Mouse (Mus musculus) cerebellum, adult 2 months (tissue): ENCODE measurements at regions not wholly inside any gene's neighbourhood (a gene's known extent, or its start where the extent isn't known, plus 50 kb on each side); places are given as distances from the start of the nearest gene placed in this dataset.

Experiments used
- DNase-seq, 2 experiments: peaks; one replicate each; pipeline ENCODE4 v3.0.0; 2021
- H3K27ac ChIP-seq: fragments of 200-500 bp; 2 replicates; pipeline ENCODE4 v1.5.1; 2012; ENCODE audit warnings: low read length, control low read depth, inconsistent platforms; ENCODE audit not compliant: insufficient read depth
- H3K27me3 ChIP-seq: fragments of 200-500 bp; 2 replicates; pipeline ENCODE4 v1.6.1; 2012; ENCODE audit warnings: inconsistent platforms, mild to moderate bottlenecking, low read length, moderate library complexity; ENCODE audit not compliant: control insufficient read depth, insufficient read depth
- H3K4me1 ChIP-seq: fragments of 200-500 bp; 2 replicates; pipeline ENCODE4 v1.6.1; 2011; ENCODE audit warnings: low read length; ENCODE audit not compliant: control insufficient read depth, insufficient read depth
- H3K4me3 ChIP-seq: fragments of 200-500 bp; replicated peaks from 2 replicates; pipeline ENCODE3; 2011; ENCODE audit warnings: mild to moderate bottlenecking, low read depth, low read length, control low read depth; ENCODE audit not compliant: insufficient read depth
- CTCF ChIP-seq: fragments of 200-500 bp; IDR thresholded peaks from 2 replicates; pipeline ENCODE4 v1.5.1; 2011; ENCODE audit warnings: low read depth, mild to moderate bottlenecking, control low read depth, low read length, moderate library complexity, borderline replicate concordance; ENCODE audit not compliant: insufficient read depth
- POLR2A ChIP-seq: fragments of 200-500 bp; IDR thresholded peaks from 2 replicates; pipeline ENCODE4 v1.6.1; 2011; ENCODE audit warnings: low read length, control low read depth, borderline replicate concordance; ENCODE audit not compliant: insufficient read depth
- WGBS: fragments of 180-500 bp; shearing (Covaris S2); methylation state at CpG from one replicate; pipeline ENCODE4 v1.1.7; 2018; 5-methylcytosine and 5-hydroxymethylcytosine counted together

DNA sequence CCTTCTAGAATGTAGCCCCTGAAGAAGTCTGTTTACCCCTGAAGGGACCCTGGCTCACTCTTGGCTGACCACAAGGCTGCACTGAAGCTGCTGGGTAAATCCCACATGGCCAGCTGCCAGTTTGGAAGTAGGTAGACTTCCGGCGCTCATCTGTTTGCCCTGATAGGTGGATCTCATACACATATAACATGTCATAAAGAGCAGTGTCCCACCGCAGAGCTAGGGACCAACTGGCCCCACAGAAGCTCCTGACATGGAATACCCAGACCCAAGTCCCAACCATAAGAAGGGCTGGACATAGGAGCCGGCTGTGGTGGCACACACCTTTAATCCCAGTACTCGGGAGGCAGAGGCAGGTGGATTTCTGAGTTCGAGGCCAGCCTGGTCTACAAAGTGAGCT, 115.8 kb upstream of the Tshz3 start:
- H3K4me1 ChIP-seq, result no peaks in the 10 kb centered on the region
- WGBS, result 91% methylated on average over 6 of the region's 6 CpGs
- H3K27ac ChIP-seq, result no peak overlapping the region
- DNase-seq, result no peak
- no peak overlapping the region for H3K4me3 ChIP-seq
- no peak for TF ChIP-seq POLR2A
- no peaks in the 10 kb centered on the region for H3K27me3 ChIP-seq

GRCm38 (mm10) chr7:36585014-36585413, 112.9 kb upstream of the Tshz3 start:
- Histone ChIP-seq H3K27me3 (no peaks in the 10 kb centered on the region), H3K4me3 (no peak overlapping the region), H3K27ac (no peak overlapping the region), H3K4me1 (no peaks in the 10 kb centered on the region)
- DNase-seq, result no peak
- TF ChIP-seq CTCF (no peak), POLR2A (no peak)
- 85% methylated on average over 1 of the region's 1 CpGs for WGBS

- H3K4me3 ChIP-seq, result no peak overlapping the region
- H3K27ac ChIP-seq, result no peak overlapping the region
- no peaks in the 10 kb centered on the region for H3K4me1 ChIP-seq
- 86% methylated on average over 1 of the region's 1 CpGs for WGBS
- no peak for DNase-seq
- no peaks in the 10 kb centered on the region for H3K27me3 ChIP-seq
- TF ChIP-seq POLR2A (no peak), CTCF (no peak)
Measured at GRCm38 (mm10) chr7:36591496-36591895, 106.4 kb upstream of the Tshz3 start.

- DNase-seq, result no peak
- 73% methylated on average over 3 of the region's 3 CpGs for WGBS
Measured at GRCm38 (mm10) chr7:36596630-36597301, 101.2 kb upstream of the Tshz3 start.

DNA sequence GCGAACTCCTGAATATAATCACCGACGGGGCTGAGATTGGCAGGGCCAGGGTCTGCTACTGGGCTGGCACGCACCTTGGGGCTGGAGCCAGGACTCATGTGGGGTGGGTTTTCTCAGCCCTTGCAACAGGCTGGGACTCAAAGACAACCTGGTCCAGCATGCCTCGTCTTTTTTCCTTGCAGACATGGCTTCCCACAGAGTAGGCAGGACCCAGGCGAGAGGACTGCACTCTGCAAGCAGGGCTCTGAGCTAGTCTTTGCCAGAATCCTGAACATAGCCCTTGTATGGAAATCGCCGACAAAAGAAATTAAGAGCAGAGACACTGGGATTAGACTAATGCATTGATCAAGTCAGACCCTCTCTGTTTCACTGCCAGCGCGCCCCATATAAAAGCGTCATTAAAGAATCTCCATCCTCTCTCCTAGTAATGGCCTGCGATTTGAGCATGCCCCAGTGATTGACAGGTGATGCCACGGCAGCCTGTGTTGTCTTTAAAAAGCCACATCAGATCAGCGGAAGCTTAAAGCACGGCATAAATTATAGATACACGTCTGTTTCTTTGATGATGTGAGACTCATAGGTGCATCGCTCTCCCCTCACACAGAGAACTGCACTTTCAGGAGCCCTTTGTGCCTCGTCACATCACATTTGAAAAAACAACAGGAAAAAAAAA, 92.8 kb upstream of the Tshz3 start:
- TF ChIP-seq CTCF, result no peak
- no peak for TF ChIP-seq POLR2A
- Histone ChIP-seq H3K27me3 (no peaks in the 10 kb centered on the region), H3K4me3 (no peak overlapping the region), H3K27ac (no peak overlapping the region), H3K4me1 (no peaks in the 10 kb centered on the region)
- DNase-seq, result no peak
- WGBS, result 21% methylated on average over 18 of the region's 18 CpGs

More at GRCm38 (mm10) chr7:36596630-36597301, 101.2 kb upstream of the Tshz3 start:
- no peak for TF ChIP-seq CTCF
- no peak for TF ChIP-seq POLR2A
- H3K27me3 ChIP-seq, result no peaks in the 10 kb centered on the region
- H3K27ac ChIP-seq, result no peak overlapping the region
- H3K4me3 ChIP-seq, result no peak overlapping the region
- H3K4me1 ChIP-seq, result no peaks in the 10 kb centered on the region

- peaks cover 5% of the 10 kb centered on the region for H3K4me1 ChIP-seq
- H3K27me3 ChIP-seq, result no peaks in the 10 kb centered on the region
- no peak overlapping the region for H3K27ac ChIP-seq
- TF ChIP-seq CTCF (0 out of 2 replicates have a peak, but pooled peaks have one; percentile 9), POLR2A (no peak)
- H3K4me3 ChIP-seq, result no peak overlapping the region
- WGBS, result 70% methylated on average over 6 of the region's 6 CpGs
- no peak for DNase-seq
Measured at GRCm38 (mm10) chr7:36620256-36620655, 77.7 kb upstream of the Tshz3 start.

- Histone ChIP-seq H3K4me3 (no peak overlapping the region), H3K27me3 (no peaks in the 10 kb centered on the region), H3K27ac (no peak overlapping the region), H3K4me1 (no peaks in the 10 kb centered on the region)
- no peak for DNase-seq
- WGBS, result 49% methylated on average over 3 of the region's 3 CpGs
- TF ChIP-seq CTCF (no peak), POLR2A (no peak)
Measured at GRCm38 (mm10) chr7:36644252-36644651, 53.7 kb upstream of the Tshz3 start.
